Mouse (Mus musculus) spleen, adult 2 months (tissue): ENCODE measurements around the gene Zfp566. TPM values are rescaled to one million over a fixed set of nuclear protein-coding genes. Genes with fewer than 3 reads are reported as not detected.
"Not testable (repeated sequence)": the region's sequence is repeated elsewhere in the genome, so short reads cannot be mapped to it uniquely, and the experiment has no call there.

Experiments used
- DNase-seq, 2 experiments: peaks; one replicate each; pipeline versions ENCODE4 v3.0.0 to v3.0.0-alpha.2; 2012 to 2021; ENCODE audit warnings: low spot score in 2 of 2, low read depth in 1 of 2
- H3K27ac ChIP-seq: fragments of 200-500 bp; 2 replicates; pipeline ENCODE4 v1.5.1; 2012; ENCODE audit warnings: low read length, inconsistent platforms; ENCODE audit not compliant: insufficient read depth
- H3K27me3 ChIP-seq: fragments of 200-500 bp; 2 replicates; pipeline ENCODE4 v1.6.1; 2012; ENCODE audit warnings: mild to moderate bottlenecking, moderate library complexity, low read length, inconsistent platforms; ENCODE audit not compliant: control insufficient read depth, insufficient read depth
- H3K36me3 ChIP-seq: fragments of 200-500 bp; 2 replicates; pipeline ENCODE4 v1.6.1; 2012; ENCODE audit warnings: mild to moderate bottlenecking, low read length, inconsistent platforms; ENCODE audit not compliant: control insufficient read depth, insufficient read depth
- H3K4me1 ChIP-seq: fragments of 200-500 bp; 2 replicates; pipeline ENCODE4 v1.6.1; 2011; ENCODE audit warnings: inconsistent platforms; ENCODE audit not compliant: control insufficient read depth, insufficient read depth, insufficient read length
- H3K4me3 ChIP-seq: fragments of 200-500 bp; 2 replicates; pipeline ENCODE4 v1.5.1; 2011; ENCODE audit warnings: mild to moderate bottlenecking, inconsistent platforms; ENCODE audit not compliant: insufficient read depth, insufficient read length; ENCODE audit errors: extremely low read depth
- CTCF ChIP-seq: fragments of 200-500 bp; IDR thresholded peaks from 2 replicates; pipeline ENCODE4 v1.5.1; 2011; ENCODE audit warnings: mild to moderate bottlenecking, inconsistent platforms; ENCODE audit not compliant: insufficient read depth, insufficient read length, insufficient replicate concordance; ENCODE audit errors: extremely low read depth
- POLR2A ChIP-seq: fragments of 200-500 bp; IDR thresholded peaks from 2 replicates; pipeline ENCODE4 v1.6.1; 2011; ENCODE audit warnings: low read depth, low read length, inconsistent platforms
- WGBS: fragments of 180-500 bp; shearing (Covaris S2); methylation state at CpG from one replicate; pipeline ENCODE4 v1.1.7; 2018; 5-methylcytosine and 5-hydroxymethylcytosine counted together
- polyA plus RNA-seq: library from polyadenylated mRNA; depleted of rRNA; stranded (reverse); fragments of >200 nt; gene quantifications from 2 replicates; pipeline ENCODE4 v1.2.3, GENCODE M21; 2012; rRNA removed

Zfp566 gene
- 1.1 and 2.2 TPM in 2 replicates for polyA plus RNA-seq

- WGBS, result under 1% methylated on average over 40 of the region's 40 CpGs
- TF ChIP-seq CTCF, result no peak
- TF ChIP-seq POLR2A, result no peak
- peaks cover 2% of the 10 kb centered on the region for H3K36me3 ChIP-seq
- no peaks in the 10 kb centered on the region for H3K27me3 ChIP-seq
- DNase-seq, result peak; percentile 94 to 97
- peaks cover 2% of the 10 kb centered on the region; the same call in 1 of the 2 replicates for H3K4me1 ChIP-seq
- H3K4me3 ChIP-seq, result peak within 1 kb of the TSS; percentile 82
- H3K27ac ChIP-seq, result peak within 1 kb of the TSS; percentile 49
Observed at GRCm38 (mm10) chr7:30090092-30090969, at the start of gene Zfp566, which contains the start of gene Gm26920. Gene Zfp566 (minus strand): TSS chr7:30090527. Gene Gm26920 (minus strand): TSS chr7:30090410.

- no peak overlapping the region for H3K4me3 ChIP-seq
- no peaks in the 10 kb centered on the region for H3K4me1 ChIP-seq
- TF ChIP-seq POLR2A, result no peak
- TF ChIP-seq CTCF, result no peak
- no peaks in the 10 kb centered on the region for H3K27me3 ChIP-seq
- 94% methylated on average over 10 of the region's 10 CpGs for WGBS
- H3K36me3 ChIP-seq, result peaks cover 12% of the 10 kb centered on the region
- DNase-seq, result no peak
- no peak overlapping the region for H3K27ac ChIP-seq
Observed at GRCm38 (mm10) chr7:30136826-30137225, 46.5 kb upstream of the Zfp566 start.

- Histone ChIP-seq H3K4me3 (no peak overlapping the region), H3K27me3 (no peaks in the 10 kb centered on the region), H3K4me1 (no peaks in the 10 kb centered on the region), H3K36me3 (peaks cover 19% of the 10 kb centered on the region), H3K27ac (no peak overlapping the region)
- no peak for TF ChIP-seq POLR2A
- TF ChIP-seq CTCF, result no peak
- WGBS, result 81% methylated on average over 4 of the region's 4 CpGs
- DNase-seq, result no peak
Observed at GRCm38 (mm10) chr7:30132396-30132795, 42.1 kb upstream of the Zfp566 start.

- Histone ChIP-seq H3K4me3 (no peak overlapping the region), H3K36me3 (peaks cover 19% of the 10 kb centered on the region), H3K27ac (no peak overlapping the region), H3K4me1 (no peaks in the 10 kb centered on the region), H3K27me3 (no peaks in the 10 kb centered on the region)
- no peak for DNase-seq
- WGBS, result 92% methylated on average over 8 of the region's 8 CpGs
- TF ChIP-seq CTCF, result no peak
- no peak for TF ChIP-seq POLR2A
Observed at GRCm38 (mm10) chr7:30129900-30130299, 39.6 kb upstream of the Zfp566 start.

GRCm38 (mm10) chr7:30122188-30122530, 31.8 kb upstream of the Zfp566 start:
- under 1% methylated on average over 15 of the region's 15 CpGs for WGBS
- Histone ChIP-seq H3K4me3 (peak overlapping the region; percentile 77), H3K36me3 (no peaks in the 10 kb centered on the region), H3K27me3 (no peaks in the 10 kb centered on the region), H3K27ac (peak overlapping the region; percentile 19; the same call in 1 of the 2 replicates), H3K4me1 (no peaks in the 10 kb centered on the region)
- DNase-seq, result no peak
- TF ChIP-seq CTCF, result no peak
- no peak for TF ChIP-seq POLR2A

GRCm38 (mm10) chr7:30121308-30122187, 31.2 kb upstream of the Zfp566 start, which contains the start of gene Zfp382:
Gene Zfp382 (plus strand): TSS chr7:30121942.
- no peaks in the 10 kb centered on the region for H3K4me1 ChIP-seq

GRCm38 (mm10) chr7:30117935-30118334, 27.6 kb upstream of the Zfp566 start:
- not testable (repeated sequence) for H3K4me3 ChIP-seq
- WGBS, result 96% methylated on average over 12 of the region's 12 CpGs

More at GRCm38 (mm10) chr7:30121308-30122187, 31.2 kb upstream of the Zfp566 start, which contains the start of gene Zfp382:
- Histone ChIP-seq H3K27me3 (no peaks in the 10 kb centered on the region), H3K36me3 (no peaks in the 10 kb centered on the region), H3K4me3 (peak within 1 kb of the TSS; percentile 77), H3K27ac (peak within 1 kb of the TSS; percentile 53; the same call in 1 of the 2 replicates)
- under 1% methylated on average over 61 of the region's 61 CpGs for WGBS
- DNase-seq, result peak; percentile 70 to 90
- TF ChIP-seq POLR2A, result peak; percentile 24; the same call in 1 of the 2 replicates
- no peak for TF ChIP-seq CTCF

More at GRCm38 (mm10) chr7:30117935-30118334, 27.6 kb upstream of the Zfp566 start:
- DNase-seq, H3K27me3 ChIP-seq, H3K4me1 ChIP-seq, H3K36me3 ChIP-seq, H3K27ac ChIP-seq: not testable (repeated sequence)
